13 mouse cellular contexts compared by ENCODE assay signal in the genomic region with DNA sequence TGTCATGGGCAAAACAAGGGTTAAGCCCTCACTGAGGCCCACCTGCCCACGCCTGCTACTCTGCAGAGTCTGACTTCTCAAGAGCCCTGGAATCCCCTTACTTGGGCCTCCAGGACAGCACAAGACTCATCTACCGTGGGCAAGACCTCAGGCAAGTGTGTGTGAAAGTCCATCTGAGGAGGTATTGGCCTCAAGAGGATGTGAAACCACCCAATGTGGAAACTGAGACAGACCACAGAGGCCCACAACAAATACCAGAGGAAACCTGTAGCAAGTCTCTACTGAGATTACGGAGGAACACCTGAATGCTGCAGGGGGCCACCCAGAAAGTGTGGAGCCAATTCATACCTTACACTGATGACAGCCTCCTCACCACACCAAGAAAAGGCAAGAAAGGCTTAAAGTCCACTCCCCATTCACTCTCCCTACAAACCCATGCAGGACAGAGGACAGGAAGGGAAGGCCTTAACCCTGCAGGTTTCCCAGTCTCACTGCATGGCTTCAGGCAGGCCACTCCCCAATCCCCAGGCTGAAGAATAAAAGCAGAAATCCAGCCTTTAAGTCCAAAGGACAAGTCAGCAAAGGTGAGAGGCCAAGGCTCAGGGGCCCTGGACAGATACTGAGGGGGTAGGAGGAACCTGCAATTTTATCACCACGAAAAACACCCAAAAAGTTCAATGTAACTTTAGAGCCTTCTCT. TPM values are rescaled to one million over a fixed set of nuclear protein-coding genes. Genes with fewer than 3 reads are reported as not detected.
A peak's percentile ranks its signal among the peaks of the same experiment; 100 is the strongest.
DNase-seq lines count a peak whose midpoint lies in the region; ATAC-seq lines count a peak whose summit lies in the region.
"Had no signal": no experiment of that assay in that cellular context is flagged by ENCODE, and none has a peak within 500 bp of the region (broad histone marks: within the 10 kb centered on the region; RNA-seq: fewer than 3 reads in every experiment).

No protein-coding gene starts in this region.

- H3K9me3 ChIP-seq in kidney, embryonic 15.5 days (replicated peaks), result no peaks in the 10 kb centered on the region
- H3K9me3 ChIP-seq in liver, embryonic 13.5 days (replicated peaks), result no peaks in the 10 kb centered on the region
- H3K9me3 ChIP-seq: hindbrain, embryonic 12.5 days had no signal

- no peak overlapping the region for H3K4me3 ChIP-seq in kidney, embryonic 15.5 days (replicated peaks)
- 0 out of 2 replicates have a peak overlapping the region, but pooled peaks have one; percentile 1 for H3K4me3 ChIP-seq in liver, embryonic 13.5 days (replicated peaks)
- H3K4me3 ChIP-seq: hindbrain, embryonic 12.5 days had no signal

- peaks cover 68% of the 10 kb centered on the region for H3K4me1 ChIP-seq in kidney, embryonic 15.5 days
- peaks cover 84% of the 10 kb centered on the region for H3K4me1 ChIP-seq in liver, embryonic 13.5 days (replicated peaks)

- H3K9ac ChIP-seq in kidney, embryonic 15.5 days, result 0 out of 2 replicates have a peak overlapping the region, but pooled peaks have one; percentile 22
- peak overlapping the region; percentile 90 for H3K9ac ChIP-seq in liver, embryonic 13.5 days
- H3K9ac ChIP-seq: hindbrain, embryonic 12.5 days had no signal

- WGBS in kidney, embryonic 15.5 days, result 66% methylated on average over 4 of the region's 4 CpGs
- WGBS in liver, embryonic 13.5 days (ENCODE audit: insufficient replicate concordance), result 54% methylated on average over 4 of the region's 4 CpGs

- DNase-seq in kidney, adult 8-10 months, result no peak
- DNase-seq in 416B (ENCODE audit: low read depth) (peak; percentile 31), A20 (ENCODE audit: low read depth, low spot score) (peak; percentile 85)
- DNase-seq in liver, embryonic 13.5 days, result no peak
- DNase-seq in right cerebral cortex, postnatal 25 days, result no peak
- no peak for DNase-seq in frontal cortex, postnatal 25 days (ENCODE audit: low spot score in 2 of 2)
- DNase-seq in gastrocnemius, postnatal 25 days, result no peak
- DNase-seq: cerebellum, adult 11-12 months; right cerebral cortex, postnatal 14 days had no signal

- no peak for ATAC-seq in kidney, embryonic 15.5 days (replicated peaks; ENCODE audit: low FRiP score)
- ATAC-seq in liver, embryonic 13.5 days (ENCODE audit: low read depth), result no peak

- peak overlapping the region; percentile 30; the same call in 1 of the 2 replicates for H3K27ac ChIP-seq in kidney, embryonic 15.5 days
- H3K27ac ChIP-seq in liver, embryonic 13.5 days, result peak overlapping the region; percentile 92
- H3K27ac ChIP-seq: hindbrain, embryonic 12.5 days; macrophage had no signal

- H3K27me3 ChIP-seq in kidney, embryonic 15.5 days, result no peaks in the 10 kb centered on the region
- H3K27me3 ChIP-seq in liver, embryonic 13.5 days, result no peaks in the 10 kb centered on the region
- H3K27me3 ChIP-seq: hindbrain, embryonic 12.5 days had no signal

- H3K36me3 ChIP-seq in kidney, embryonic 15.5 days, result peaks cover 36% of the 10 kb centered on the region
- H3K36me3 ChIP-seq in liver, embryonic 13.5 days, result peaks cover 65% of the 10 kb centered on the region

- no peak overlapping the region for H3K4me2 ChIP-seq in kidney, embryonic 15.5 days
- H3K4me2 ChIP-seq in liver, embryonic 13.5 days, result peak overlapping the region; percentile 87
- H3K4me2 ChIP-seq: heart, embryonic 11.5 days; hindbrain, embryonic 12.5 days had no signal

RNA-seq across cellular contexts. Expression of a gene that starts 27.3 kb away (rescaled TPM):
- polyA plus RNA-seq in kidney, embryonic 15.5 days (2015; fragmentation: Nextera tagmentation; extraction: Ambion mirVana), result 10.1 and 11.2 TPM in 2 replicates
- 0.48 and 0.60 TPM in 2 replicates for polyA plus RNA-seq in liver, embryonic 13.5 days (2015; fragmentation: Nextera tagmentation; extraction: Ambion mirVana)
- 1 to 10 TPM in 1 of 2 experiments, under 1 TPM in 1; 0.74 to 1.3 TPM for total RNA-seq in gastrocnemius, postnatal 25 days (2021)

RNA-seq across cellular contexts. Expression of a gene that starts 38.0 kb away (rescaled TPM):
- polyA plus RNA-seq in kidney, embryonic 15.5 days (2015; fragmentation: Nextera tagmentation; extraction: Ambion mirVana), result 124 and 125 TPM in 2 replicates
- 25.0 and 37.2 TPM in 2 replicates for polyA plus RNA-seq in liver, embryonic 13.5 days (2015; fragmentation: Nextera tagmentation; extraction: Ambion mirVana)
- total RNA-seq in gastrocnemius, postnatal 25 days (2021), result 10 to 100 TPM; 20.5 to 25.1 TPM

RNA-seq across cellular contexts. Expression of a gene that starts 42.6 kb away (rescaled TPM):
- 7.1 and 8.3 TPM in 2 replicates for polyA plus RNA-seq in kidney, embryonic 15.5 days (2015; fragmentation: Nextera tagmentation; extraction: Ambion mirVana)
- 3.2 and 4.2 TPM in 2 replicates for polyA plus RNA-seq in liver, embryonic 13.5 days (2015; fragmentation: Nextera tagmentation; extraction: Ambion mirVana)
- 1 to 10 TPM; 2.4 to 4.4 TPM for total RNA-seq in gastrocnemius, postnatal 25 days (2021)

RNA-seq across cellular contexts. Expression of a gene that starts 45.5 kb away (rescaled TPM):
- 63.2 and 65.9 TPM in 2 replicates for polyA plus RNA-seq in kidney, embryonic 15.5 days (2015; fragmentation: Nextera tagmentation; extraction: Ambion mirVana)
- 32.1 and 35.9 TPM in 2 replicates for polyA plus RNA-seq in liver, embryonic 13.5 days (2015; fragmentation: Nextera tagmentation; extraction: Ambion mirVana)
- 10 to 100 TPM; 15.4 to 18.3 TPM for total RNA-seq in gastrocnemius, postnatal 25 days (2021)

Comparison
In these comparisons a context has a peak if more than half of its experiments do, and no peak if none do; other contexts are left out.
1. DNase-seq: peak in 416B (single experiment) and A20 (single experiment); none in kidney, adult 8-10 months (0 of 2), liver, embryonic 13.5 days (single experiment), right cerebral cortex, postnatal 25 days (single experiment), frontal cortex, postnatal 25 days (0 of 2) and gastrocnemius, postnatal 25 days (single experiment).